Mouse (Mus musculus): Measurements from ENCODE around the gene Tectb. TPM values are rescaled to one million over a fixed set of nuclear protein-coding genes. Genes with fewer than 3 reads are reported as not detected.

The Tectb gene
- polyA plus RNA-seq (2014; fragmentation: Illumina TruSeq; extraction: RNeasy Lipid Tissue Mini Kit (QIAGEN cat#74804); ENCODE audit: low read depth, low replicate concordance), result not detected

DNA sequence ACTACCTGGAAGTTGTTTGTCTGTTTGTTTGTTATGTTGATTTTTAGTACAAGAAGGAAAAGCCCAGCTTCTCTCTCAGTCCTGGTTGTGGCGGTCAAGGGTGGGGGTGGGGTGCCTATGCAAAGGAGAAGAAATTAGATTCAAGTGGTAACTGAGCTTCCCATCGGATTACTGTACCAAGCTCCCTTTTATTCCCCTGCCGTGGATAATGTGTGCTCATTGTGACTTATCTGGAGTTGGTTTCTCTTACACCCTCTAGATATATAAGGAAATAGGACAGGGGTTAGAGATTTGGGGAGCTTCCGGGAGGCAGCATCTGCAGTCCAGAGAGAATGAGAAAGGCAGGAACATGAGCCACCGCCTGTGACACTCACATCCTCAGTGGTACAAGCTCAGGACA, at the start of gene Tectb:
Tectb (plus strand) TSS at position 301 of the 400 bp plus-strand sequence.

DNA sequence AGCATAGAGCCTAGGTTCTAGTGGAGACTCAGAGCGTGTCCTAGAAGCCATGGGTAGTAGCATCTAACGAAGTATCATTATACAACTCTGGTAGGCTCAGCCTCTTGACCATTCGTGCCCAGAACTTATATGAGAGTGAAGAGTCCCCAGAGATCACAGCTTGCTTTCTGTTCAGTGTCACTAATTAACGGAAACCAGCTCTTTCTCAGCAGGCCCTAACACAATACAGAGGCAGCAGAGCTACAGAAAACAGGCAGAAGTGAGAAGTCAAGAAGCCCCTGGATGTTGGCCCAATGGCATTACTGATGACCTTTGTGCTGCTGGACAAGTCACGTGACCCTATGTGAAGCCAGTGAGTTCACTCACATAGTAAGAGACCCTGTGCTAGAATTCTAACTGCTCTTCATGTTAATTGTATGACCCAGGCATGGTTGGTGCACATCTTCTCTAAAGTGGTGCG, 60.7 kb downstream of the Tectb start, which contains the start of gene Gucy2g:
Gucy2g (minus strand) TSS at position 51 of the 460 bp plus-strand sequence.

Other genes with a start within 250 kb of the Tectb start
- gene Gpam, start 53.5 kb upstream of the Tectb start, polyA plus RNA-seq (2014; fragmentation: Illumina TruSeq; extraction: RNeasy Lipid Tissue Mini Kit (QIAGEN cat#74804); ENCODE audit: low read depth, low replicate concordance), result 73.1 TPM
- gene Gucy2g, start 60.5 kb downstream of the Tectb start, polyA plus RNA-seq (2014; fragmentation: Illumina TruSeq; extraction: RNeasy Lipid Tissue Mini Kit (QIAGEN cat#74804); ENCODE audit: low read depth, low replicate concordance), result not detected
- 644 TPM for gene Acsl5, start 71.2 kb downstream of the Tectb start, polyA plus RNA-seq (2014; fragmentation: Illumina TruSeq; extraction: RNeasy Lipid Tissue Mini Kit (QIAGEN cat#74804); ENCODE audit: low read depth, low replicate concordance)
- 93.2 TPM for gene Zdhhc6, start 135.3 kb downstream of the Tectb start, polyA plus RNA-seq (2014; fragmentation: Illumina TruSeq; extraction: RNeasy Lipid Tissue Mini Kit (QIAGEN cat#74804); ENCODE audit: low read depth, low replicate concordance)
- gene Vti1a, start 135.6 kb downstream of the Tectb start, polyA plus RNA-seq (2014; fragmentation: Illumina TruSeq; extraction: RNeasy Lipid Tissue Mini Kit (QIAGEN cat#74804); ENCODE audit: low read depth, low replicate concordance), result 8.9 TPM

Data from liver, adult 10 weeks (tissue).